Mouse (Mus musculus) layer of hippocampus, adult 11-12 months (tissue): ENCODE results near the gene Klhl36.
A peak's percentile ranks its signal among the peaks of the same experiment; 100 is the strongest.
"Not testable (repeated sequence)": the region's sequence is repeated elsewhere in the genome, so short reads cannot be mapped to it uniquely, and the experiment has no call there.

Experiments used
- DNase-seq: peaks from one replicate; pipeline ENCODE4 v3.0.0; 2022; ENCODE audit warnings: low spot score

Gene Klhl36

GRCm38 (mm10) chr8:119835270-119835669 lies 26.8 kb upstream of the Klhl36 start:
- peak; percentile 51 for DNase-seq

DNA sequence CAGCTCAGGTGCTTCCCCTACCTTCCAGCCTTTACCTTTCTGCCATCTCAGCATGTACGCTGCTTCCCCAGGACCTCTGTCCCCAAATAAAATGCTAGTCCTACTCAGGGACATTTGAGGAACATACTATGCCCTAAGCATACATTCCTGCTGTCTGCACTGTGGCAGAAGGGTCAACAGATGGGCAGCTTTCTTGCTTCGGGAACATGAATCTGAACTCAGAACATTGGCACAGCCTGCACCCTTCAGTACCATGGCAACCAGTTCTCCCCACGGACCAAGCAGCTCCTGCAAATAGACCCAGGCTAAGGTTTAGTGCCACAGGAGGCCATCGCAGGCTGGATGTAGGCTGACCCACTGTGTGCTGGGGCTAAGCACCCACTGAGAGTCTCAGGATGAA lies 25.2 kb upstream of the Klhl36 start:
- peak; percentile 53 for DNase-seq

- DNase-seq, result no peak
Observed at GRCm38 (mm10) chr8:119837553-119838071, 24.5 kb upstream of the Klhl36 start.

DNA sequence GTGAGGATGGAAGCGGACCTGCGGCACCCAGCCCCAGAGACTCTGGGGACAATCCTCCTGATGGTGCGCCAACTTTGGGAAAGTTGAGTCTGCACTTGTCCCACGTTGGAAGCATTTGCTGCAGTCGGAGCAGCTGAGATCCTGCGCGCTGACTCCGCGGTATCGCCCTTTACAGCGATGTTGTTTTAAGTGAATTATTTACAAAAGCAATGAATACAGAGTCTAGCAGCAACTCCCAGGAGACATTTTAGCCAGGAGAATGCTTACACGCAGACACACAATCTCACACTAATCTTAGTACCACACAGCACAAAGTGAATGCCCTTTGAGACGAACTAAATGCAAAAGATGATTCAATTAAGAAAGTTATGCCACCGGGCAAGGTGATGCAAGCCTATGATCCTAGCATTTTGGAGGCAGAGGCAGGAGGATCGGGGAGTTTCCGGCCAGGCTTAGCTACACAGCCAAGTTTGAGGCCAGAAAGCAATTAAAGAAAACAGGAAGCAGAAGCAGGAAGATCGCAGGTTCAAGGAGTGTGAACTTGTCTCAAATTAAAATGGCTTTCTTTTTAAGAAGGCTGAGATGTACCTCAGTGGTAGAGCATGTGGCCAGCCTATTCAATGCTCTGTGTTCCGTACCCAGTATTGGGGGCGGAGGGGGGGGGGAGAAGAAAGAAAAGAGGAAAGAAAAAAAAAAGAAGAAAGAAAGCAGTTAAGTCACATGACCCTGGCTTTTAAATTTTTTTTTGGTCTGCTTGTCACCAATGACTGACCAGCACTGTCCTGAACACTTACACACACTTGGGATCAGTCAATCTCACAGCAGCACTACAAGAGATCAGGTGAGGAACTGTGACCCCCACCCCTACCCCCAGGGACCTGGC lies 23.7 kb upstream of the Klhl36 start:
- no peak for DNase-seq

- no peak for DNase-seq
Observed at GRCm38 (mm10) chr8:119838983-119839340, 23.1 kb upstream of the Klhl36 start.

GRCm38 (mm10) chr8:119839419-119840021 lies 22.5 kb upstream of the Klhl36 start:
- no peak for DNase-seq

GRCm38 (mm10) chr8:119840275-119840808 lies 21.7 kb upstream of the Klhl36 start, which contains the start of gene Cotl1:
Gene Cotl1 (minus strand): TSS chr8:119840544.
- DNase-seq, result peak; percentile 98

GRCm38 (mm10) chr8:119840905-119841411 lies 21.1 kb upstream of the Klhl36 start:
- DNase-seq, result no peak

- DNase-seq, result peak; percentile 88
Observed at GRCm38 (mm10) chr8:119843444-119843843, 18.6 kb upstream of the Klhl36 start.

GRCm38 (mm10) chr8:119844577-119844976 lies 17.5 kb upstream of the Klhl36 start:
- DNase-seq, result no peak

GRCm38 (mm10) chr8:119845741-119846140 lies 16.3 kb upstream of the Klhl36 start:
- DNase-seq, result not testable (repeated sequence)

GRCm38 (mm10) chr8:119847232-119847922 lies 14.7 kb upstream of the Klhl36 start:
- DNase-seq, result no peak

GRCm38 (mm10) chr8:119853521-119853920 lies 8.5 kb upstream of the Klhl36 start:
- no peak for DNase-seq

- no peak for DNase-seq
Observed at GRCm38 (mm10) chr8:119854035-119854434, 8.0 kb upstream of the Klhl36 start.

DNA sequence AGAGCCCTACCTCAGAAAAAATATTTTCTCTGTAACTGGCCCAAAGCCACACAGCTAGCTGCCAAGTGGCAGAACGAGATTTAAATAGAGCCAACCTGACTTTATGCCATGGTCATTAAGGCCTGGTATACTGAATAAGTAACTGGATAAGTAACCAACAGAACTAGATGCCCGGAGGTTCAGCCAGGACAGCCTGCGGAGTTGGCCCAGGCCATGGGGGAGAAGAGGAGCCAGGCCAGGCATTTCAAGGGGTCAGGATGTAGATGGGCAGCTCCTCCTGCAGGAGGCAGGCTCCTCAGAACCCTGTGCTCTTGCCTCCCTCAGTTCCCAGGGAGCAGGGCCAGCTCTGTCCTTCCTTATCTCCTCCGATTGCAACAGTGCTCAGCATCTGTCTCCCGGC lies 6.4 kb upstream of the Klhl36 start:
- DNase-seq, result no peak

DNA sequence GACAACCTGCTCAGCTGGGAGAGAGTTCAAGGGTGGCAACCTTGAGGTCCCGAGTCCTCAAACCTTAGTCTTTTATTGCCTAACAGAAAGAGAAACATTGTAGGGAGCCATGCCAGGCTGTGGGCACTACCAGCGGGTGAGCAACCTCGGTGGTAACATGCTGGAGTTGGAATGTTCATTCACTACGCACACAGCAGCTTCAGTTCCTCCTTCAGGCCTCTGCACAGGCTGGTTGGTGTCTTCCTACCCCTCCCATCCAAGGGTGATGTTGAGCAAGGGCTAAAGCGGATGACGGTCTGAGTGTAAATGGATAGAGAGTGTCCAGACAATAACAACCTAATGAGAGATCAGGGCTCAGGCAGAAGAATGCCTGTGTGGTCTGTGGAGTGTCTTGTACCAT lies 4.3 kb upstream of the Klhl36 start:
- DNase-seq, result no peak

GRCm38 (mm10) chr8:119862390-119862734 lies 296 bp downstream of the Klhl36 start:
- DNase-seq, result no peak

GRCm38 (mm10) chr8:119862749-119863148 lies 683 bp downstream of the Klhl36 start:
- DNase-seq, result no peak

DNA sequence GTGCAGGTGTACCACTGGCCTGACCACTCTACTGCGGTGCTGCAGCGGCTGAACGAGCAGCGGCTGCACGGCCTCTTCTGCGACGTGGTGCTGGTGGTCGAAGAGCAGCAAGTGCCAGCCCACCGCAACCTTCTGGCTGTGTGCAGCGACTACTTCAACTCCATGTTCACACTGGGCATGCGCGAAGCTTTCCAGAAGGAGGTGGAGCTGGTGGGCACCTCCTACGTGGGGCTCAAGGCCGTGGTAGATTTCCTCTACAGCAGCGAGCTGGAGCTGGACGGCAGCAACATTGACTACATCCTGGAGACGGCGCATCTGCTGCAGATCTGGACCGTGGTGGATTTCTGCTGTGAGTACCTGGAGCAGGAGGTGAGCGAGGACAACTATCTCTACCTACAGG lies 7.5 kb downstream of the Klhl36 start:
- DNase-seq, result no peak

DNA sequence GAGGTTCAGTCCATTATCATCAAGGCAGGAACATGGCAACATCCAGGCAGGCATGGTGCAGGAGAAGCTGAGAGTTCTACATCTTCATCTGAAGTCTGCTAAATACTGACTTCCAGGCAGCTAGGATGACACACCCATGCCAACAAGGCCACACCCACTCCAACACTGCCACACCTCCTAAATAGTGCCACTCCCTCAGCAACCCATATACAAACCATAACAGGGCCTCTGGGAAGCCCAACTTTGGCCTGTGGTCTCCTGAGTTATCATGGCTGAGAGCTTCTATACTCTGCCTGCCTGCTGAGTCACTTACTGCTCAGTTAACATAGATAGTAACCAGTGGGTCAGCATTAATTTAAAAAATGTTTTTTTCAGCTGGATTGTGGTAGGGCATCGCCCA lies 11.1 kb downstream of the Klhl36 start:
- DNase-seq, result no peak

DNA sequence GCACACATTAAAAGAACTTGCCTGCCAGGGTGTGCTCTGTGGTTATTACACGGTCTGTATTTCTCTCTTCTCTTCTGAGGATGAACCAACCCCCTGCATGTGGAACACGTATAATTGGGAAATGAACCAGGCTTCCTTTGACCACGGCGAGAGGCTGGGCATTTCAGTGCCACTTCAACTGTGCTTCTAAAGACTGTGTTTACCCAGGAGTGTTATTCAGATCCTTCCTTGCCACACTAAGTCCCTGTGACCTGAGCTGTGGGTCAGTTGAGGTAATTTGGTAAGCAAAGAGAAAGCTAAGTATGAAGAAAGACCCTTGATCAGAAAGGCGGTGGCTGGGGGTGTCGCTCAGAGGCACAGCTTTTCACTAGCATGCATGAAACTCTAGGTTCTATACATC lies 19.2 kb downstream of the Klhl36 start:
- no peak for DNase-seq

DNA sequence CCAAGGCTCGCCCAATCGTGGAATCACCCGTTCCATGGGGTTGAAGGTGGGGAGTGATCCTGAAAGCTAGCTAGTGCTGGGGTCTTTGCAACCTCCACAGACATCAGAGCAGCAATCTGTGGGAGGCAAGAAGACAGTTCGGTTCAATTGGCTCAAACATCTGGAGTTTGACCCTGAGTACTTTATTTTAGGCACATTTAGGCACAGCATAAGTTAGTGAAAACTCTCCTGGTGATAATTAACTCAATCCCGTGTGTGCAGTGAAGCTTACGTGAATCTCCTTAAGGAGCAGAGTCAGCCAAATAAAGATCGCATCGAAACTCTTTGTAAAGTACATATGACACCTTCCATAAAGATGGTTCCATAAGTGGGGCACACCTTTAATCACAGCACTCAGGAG lies 19.9 kb downstream of the Klhl36 start:
- no peak for DNase-seq
